Mouse (Mus musculus) myocyte (in vitro differentiated cells): ENCODE data around the gene Sirpa.

ENCODE experiments used
- CEBPB ChIP-seq: IDR thresholded peaks from 2 replicates; pipeline ENCODE4 v1.6.1; 2011; ENCODE audit warnings: mild to moderate bottlenecking, moderate library complexity; ENCODE audit not compliant: poor library complexity, insufficient read depth, severe bottlenecking
- E2F4 ChIP-seq: IDR thresholded peaks from one replicate; pipeline ENCODE4 v1.6.1; 2011; ENCODE audit warnings: mild to moderate bottlenecking, control low read depth, moderate library complexity; ENCODE audit not compliant: insufficient read depth
- MAX ChIP-seq: IDR thresholded peaks from one replicate; pipeline ENCODE4 v1.6.1; 2011; ENCODE audit warnings: low read depth, mild to moderate bottlenecking, control low read depth
- POLR2A ChIP-seq: IDR thresholded peaks from one replicate; pipeline ENCODE4 v1.6.1; 2011; ENCODE audit warnings: low read depth, mild to moderate bottlenecking, control low read depth, moderate library complexity; ENCODE audit not compliant: insufficient read length
- TCF3 ChIP-seq: IDR thresholded peaks from one replicate; pipeline ENCODE4 v1.6.1; 2011; ENCODE audit warnings: low read depth, control low read depth; ENCODE audit not compliant: insufficient read length

GRCm38 (mm10) chr2:129575113-129575512 lies 17.5 kb upstream of the Sirpa start:
- TF ChIP-seq E2F4 (no peak), TCF3 (no peak), CEBPB (no peak), MAX (no peak), POLR2A (no peak)
